Mouse (Mus musculus) myocyte (in vitro differentiated cells): Measurements from ENCODE around the gene Eif3f. TPM values are rescaled to one million over a fixed set of nuclear protein-coding genes. Genes with fewer than 3 reads are reported as not detected.

ENCODE experiments used
- H3K27me3 ChIP-seq: one replicate; pipeline ENCODE4 v1.6.1; 2011; ENCODE audit not compliant: control insufficient read depth, insufficient read depth, insufficient read length
- H3K36me3 ChIP-seq: one replicate; pipeline ENCODE4 v1.6.1; 2011; ENCODE audit not compliant: control insufficient read depth, insufficient read depth
- H3K4me2 ChIP-seq: one replicate; pipeline ENCODE4 v1.6.1; 2011; ENCODE audit warnings: low read depth, control low read depth
- H3K4me3 ChIP-seq: one replicate; pipeline ENCODE4 v1.5.1; 2011; ENCODE audit warnings: mild to moderate bottlenecking, control low read depth, moderate library complexity
- H3K79me2 ChIP-seq: one replicate; pipeline ENCODE4 v1.6.1; 2011; ENCODE audit not compliant: control insufficient read depth, insufficient read depth
- H3ac ChIP-seq: one replicate; pipeline ENCODE4 v1.6.1; 2011; ENCODE audit not compliant: control insufficient read depth, insufficient read length
- CEBPB ChIP-seq: IDR thresholded peaks from 2 replicates; pipeline ENCODE4 v1.6.1; 2011; ENCODE audit warnings: mild to moderate bottlenecking, moderate library complexity; ENCODE audit not compliant: poor library complexity, insufficient read depth, severe bottlenecking
- E2F4 ChIP-seq: IDR thresholded peaks from one replicate; pipeline ENCODE4 v1.6.1; 2011; ENCODE audit warnings: mild to moderate bottlenecking, control low read depth, moderate library complexity; ENCODE audit not compliant: insufficient read depth
- MAX ChIP-seq: IDR thresholded peaks from one replicate; pipeline ENCODE4 v1.6.1; 2011; ENCODE audit warnings: low read depth, mild to moderate bottlenecking, control low read depth
- MYOD1 ChIP-seq, 3 experiments: IDR thresholded peaks; one replicate each; pipeline ENCODE4 v1.6.1; 2011; ENCODE audit warnings: control low read depth in 2 of 3, low read depth in 2 of 3, mild to moderate bottlenecking in 2 of 3, moderate library complexity in 1 of 3; ENCODE audit not compliant: insufficient read length in 2 of 3, control insufficient read depth in 1 of 3
- MYOG ChIP-seq, 3 experiments: IDR thresholded peaks; one replicate each; pipeline ENCODE4 v1.6.1; 2011; ENCODE audit warnings: control low read depth in 2 of 3, low read depth in 2 of 3, mild to moderate bottlenecking in 2 of 3; ENCODE audit not compliant: insufficient read length in 2 of 3, control insufficient read depth in 1 of 3, insufficient read depth in 1 of 3
- POLR2A ChIP-seq: IDR thresholded peaks from one replicate; pipeline ENCODE4 v1.6.1; 2011; ENCODE audit warnings: low read depth, mild to moderate bottlenecking, control low read depth, moderate library complexity; ENCODE audit not compliant: insufficient read length
- POLR2AphosphoS2 ChIP-seq: IDR thresholded peaks from one replicate; pipeline ENCODE4 v1.6.1; 2011; ENCODE audit warnings: low read depth, control low read depth; ENCODE audit not compliant: insufficient read length
- REST ChIP-seq: IDR thresholded peaks from one replicate; pipeline ENCODE4 v1.6.1; 2011; ENCODE audit warnings: mild to moderate bottlenecking, control low read depth, moderate library complexity; ENCODE audit not compliant: insufficient read depth, insufficient read length
- SRF ChIP-seq: IDR thresholded peaks from one replicate; pipeline ENCODE4 v1.6.1; 2011; ENCODE audit warnings: low read depth; ENCODE audit not compliant: control insufficient read depth, insufficient read length
- TCF12 ChIP-seq: IDR thresholded peaks from one replicate; pipeline ENCODE4 v1.6.1; 2011; ENCODE audit warnings: mild to moderate bottlenecking, control low read depth; ENCODE audit not compliant: poor library complexity, insufficient read depth, severe bottlenecking
- TCF3 ChIP-seq: IDR thresholded peaks from one replicate; pipeline ENCODE4 v1.6.1; 2011; ENCODE audit warnings: low read depth, control low read depth; ENCODE audit not compliant: insufficient read length
- USF1 ChIP-seq: IDR thresholded peaks from one replicate; pipeline ENCODE4 v1.6.1; 2011; ENCODE audit warnings: low read depth, mild to moderate bottlenecking, control low read depth, moderate library complexity
- polyA plus RNA-seq: library from polyadenylated mRNA; unstranded; fragments of >200 nt; fragmentation: generic; extraction: Trizol; gene quantifications from one replicate; pipeline ENCODE4 v1.2.1, GENCODE M21; 2012; ENCODE audit warnings: missing spikeins

Eif3f gene
- polyA plus RNA-seq, 1 experiment = 268 TPM

DNA sequence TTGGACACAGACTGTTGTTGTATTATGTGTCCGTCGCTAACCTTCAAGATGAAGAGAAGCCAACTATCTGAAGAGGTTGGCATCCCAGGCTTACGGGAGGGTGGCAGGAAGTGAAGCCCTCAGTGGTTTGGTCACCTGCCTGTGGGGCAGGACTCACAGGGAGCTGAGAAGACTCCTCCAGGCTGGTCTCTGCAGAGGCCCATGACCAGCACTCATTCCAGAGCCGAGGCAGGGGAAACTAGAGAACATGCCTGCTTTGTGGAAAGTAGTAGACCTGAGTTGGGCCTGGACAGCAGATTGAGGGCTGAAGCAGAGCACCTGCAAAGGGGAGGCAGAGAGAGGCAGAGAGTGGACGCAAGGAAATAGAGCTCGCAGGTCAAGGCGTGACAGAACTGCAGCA is 1.2 kb downstream of the Eif3f start:
- Histone ChIP-seq H3K4me2 (peak overlapping the region; percentile 74), H3K4me3 (peak overlapping the region; percentile 52), H3K36me3 (peaks cover 19% of the 10 kb centered on the region), H3ac (peak overlapping the region; percentile 69), H3K79me2 (peaks cover 25% of the 10 kb centered on the region), H3K27me3 (no peaks in the 10 kb centered on the region)
- TF ChIP-seq SRF (no peak), REST (no peak), MYOD1 (IDR thresholded peaks at IDR 0.05; ENCODE audit: control insufficient read depth in 1 of 3, insufficient read length in 2 of 3, low read depth in 2 of 3) (no peak), USF1 (no peak), MAX (no peak), TCF12 (no peak), TCF3 (no peak), POLR2AphosphoS2 (no peak), E2F4 (no peak), CEBPB (no peak)

DNA sequence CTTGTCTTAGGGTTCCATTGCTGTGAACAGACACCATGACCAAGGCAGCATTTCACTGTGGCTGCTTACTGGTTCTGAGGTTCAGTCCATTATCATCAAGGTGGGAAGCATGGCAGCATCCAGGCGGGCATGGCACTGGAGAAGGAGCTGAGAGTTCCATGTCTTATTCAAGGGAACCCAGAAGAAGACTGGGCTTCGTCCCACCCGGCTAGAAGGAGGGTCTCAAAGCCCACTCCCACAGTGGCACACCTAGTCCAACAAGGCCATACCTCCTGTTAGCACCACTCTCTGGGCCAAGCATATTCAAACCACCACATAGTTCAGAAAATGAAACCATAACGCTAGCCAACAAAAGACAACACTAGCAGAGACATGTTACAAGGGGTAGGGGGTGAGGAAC is 2.4 kb downstream of the Eif3f start:
- no peak for TF ChIP-seq POLR2AphosphoS2
- TF ChIP-seq MYOG (IDR thresholded peaks at IDR 0.05; ENCODE audit: control insufficient read depth in 1 of 3, insufficient read depth in 1 of 3, insufficient read length in 2 of 3, low read depth in 2 of 3) = no peak
- no peak for TF ChIP-seq TCF12
- TF ChIP-seq TCF3 = no peak
- TF ChIP-seq MAX = no peak
- TF ChIP-seq E2F4 = no peak
- TF ChIP-seq USF1 = no peak
- no peak for TF ChIP-seq MYOD1 (IDR thresholded peaks at IDR 0.05; ENCODE audit: control insufficient read depth in 1 of 3, insufficient read length in 2 of 3, low read depth in 2 of 3)
- TF ChIP-seq CEBPB = no peak
- no peak for TF ChIP-seq SRF
- no peak for TF ChIP-seq REST
- TF ChIP-seq POLR2A = no peak
- Histone ChIP-seq H3K4me2 (no peak overlapping the region), H3K36me3 (peaks cover 20% of the 10 kb centered on the region)

DNA sequence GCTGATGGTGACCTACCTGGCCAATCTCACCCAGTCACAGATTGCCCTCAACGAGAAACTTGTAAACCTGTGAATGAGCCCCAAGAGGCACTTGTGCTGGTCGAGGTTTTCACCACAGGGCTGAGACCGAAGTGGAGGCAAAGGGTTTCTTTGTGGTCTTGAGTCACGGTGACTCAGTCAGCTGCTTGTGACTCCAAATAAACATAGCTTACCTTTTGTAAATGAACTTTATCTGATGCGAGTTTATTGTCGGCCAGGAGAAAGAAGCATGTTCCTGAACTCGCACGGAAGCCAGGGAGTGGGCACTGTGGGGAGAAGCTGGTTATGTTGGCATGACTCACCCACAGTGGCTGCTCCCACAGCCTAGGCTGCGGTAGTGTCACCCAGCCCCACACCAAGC is 7.2 kb downstream of the Eif3f start:
- Histone ChIP-seq H3K79me2 (peaks cover 9% of the 10 kb centered on the region), H3K27me3 (no peaks in the 10 kb centered on the region), H3K4me3 (no peak overlapping the region), H3ac (no peak overlapping the region), H3K36me3 (peaks cover 25% of the 10 kb centered on the region), H3K4me2 (no peak overlapping the region)
- no peak for TF ChIP-seq SRF
- TF ChIP-seq REST = no peak
- no peak for TF ChIP-seq MYOD1 (IDR thresholded peaks at IDR 0.05; ENCODE audit: control insufficient read depth in 1 of 3, insufficient read length in 2 of 3, low read depth in 2 of 3)
- TF ChIP-seq CEBPB = no peak
- TF ChIP-seq MAX = no peak
- no peak for TF ChIP-seq E2F4
- no peak for TF ChIP-seq TCF3
- no peak for TF ChIP-seq MYOG (IDR thresholded peaks at IDR 0.05; ENCODE audit: control insufficient read depth in 1 of 3, insufficient read depth in 1 of 3, insufficient read length in 2 of 3, low read depth in 2 of 3)
- TF ChIP-seq USF1 = no peak
- no peak for TF ChIP-seq POLR2AphosphoS2
- TF ChIP-seq POLR2A = no peak
- no peak for TF ChIP-seq TCF12

More for the DNA sequence above, 2.4 kb downstream of the Eif3f start:
- Histone ChIP-seq H3K27me3 (no peaks in the 10 kb centered on the region), H3K4me3 (no peak overlapping the region), H3K79me2 (peaks cover 25% of the 10 kb centered on the region), H3ac (no peak overlapping the region)

DNA sequence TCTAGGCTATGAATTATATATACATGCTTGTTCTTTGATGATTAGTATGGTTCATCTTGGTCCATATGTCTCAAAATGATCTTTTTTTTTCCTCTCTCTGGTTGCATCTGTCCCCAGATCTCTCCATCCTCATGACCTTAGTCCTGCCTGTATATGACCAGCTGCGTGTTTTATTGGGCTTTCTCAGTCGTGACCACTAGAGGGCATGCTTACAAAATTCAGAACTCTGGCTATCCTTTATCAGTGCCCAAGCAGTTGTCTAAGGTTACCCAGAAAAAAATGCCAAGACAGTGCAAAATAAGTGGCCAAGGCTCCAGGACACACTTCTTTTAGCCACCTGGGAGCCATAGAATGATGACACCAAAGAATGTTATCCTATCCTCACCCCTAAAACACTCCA is 9.8 kb downstream of the Eif3f start:
- Histone ChIP-seq H3ac (no peak overlapping the region), H3K4me2 (no peak overlapping the region), H3K36me3 (peaks cover 17% of the 10 kb centered on the region), H3K4me3 (no peak overlapping the region), H3K79me2 (no peaks in the 10 kb centered on the region), H3K27me3 (no peaks in the 10 kb centered on the region)
- TF ChIP-seq E2F4 (no peak), MAX (no peak), POLR2AphosphoS2 (no peak), CEBPB (no peak), TCF3 (no peak), REST (no peak), USF1 (no peak), POLR2A (no peak), MYOD1 (IDR thresholded peaks at IDR 0.05; ENCODE audit: control insufficient read depth in 1 of 3, insufficient read length in 2 of 3, low read depth in 2 of 3) (no peak)

DNA sequence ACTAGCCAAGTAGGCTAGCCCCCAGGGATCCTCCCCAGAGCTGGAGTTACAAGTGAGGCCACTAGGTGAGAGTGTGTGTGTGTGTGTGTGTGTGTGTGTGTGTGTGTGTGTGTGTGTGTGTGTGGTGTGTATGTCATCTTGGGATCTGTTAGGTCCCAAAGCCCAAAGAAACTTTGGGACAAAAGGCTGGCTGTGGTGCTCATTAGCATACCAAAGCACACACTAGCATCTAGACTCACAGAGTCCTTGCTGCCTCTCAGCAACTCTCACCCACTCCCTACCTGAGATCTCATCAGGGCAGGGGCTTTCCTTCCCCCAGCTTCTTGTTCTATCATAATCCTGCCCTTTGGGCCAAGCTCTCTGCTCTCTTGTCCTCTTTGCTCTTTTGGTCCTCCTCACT is 14.4 kb downstream of the Eif3f start:
- Histone ChIP-seq H3K4me3 (no peak overlapping the region), H3K27me3 (peaks cover 13% of the 10 kb centered on the region), H3K79me2 (no peaks in the 10 kb centered on the region), H3K4me2 (no peak overlapping the region), H3ac (no peak overlapping the region), H3K36me3 (no peaks in the 10 kb centered on the region)
- TF ChIP-seq POLR2AphosphoS2 (no peak), POLR2A (no peak), MAX (no peak), USF1 (no peak), CEBPB (no peak), MYOD1 (IDR thresholded peaks at IDR 0.05; ENCODE audit: control insufficient read depth in 1 of 3, insufficient read length in 2 of 3, low read depth in 2 of 3) (no peak), REST (no peak), SRF (no peak), TCF12 (no peak), TCF3 (no peak), E2F4 (no peak), MYOG (IDR thresholded peaks at IDR 0.05; ENCODE audit: control insufficient read depth in 1 of 3, insufficient read depth in 1 of 3, insufficient read length in 2 of 3, low read depth in 2 of 3) (no peak)
